Mouse (Mus musculus) kidney, adult 2 months (tissue): ENCODE results near the gene Lrrc45. TPM values are rescaled to one million over a fixed set of nuclear protein-coding genes. Genes with fewer than 3 reads are reported as not detected.
A peak's percentile ranks its signal among the peaks of the same experiment; 100 is the strongest.

Source experiments
- DNase-seq: peaks from one replicate; pipeline ENCODE4 v3.0.0; 2021
- H3K27ac ChIP-seq: fragments of 200-500 bp; 2 replicates; pipeline ENCODE4 v1.5.1; 2012; ENCODE audit warnings: low read depth, low read length, control low read depth, inconsistent platforms; ENCODE audit not compliant: insufficient read depth
- H3K27me3 ChIP-seq: fragments of 200-500 bp; replicated peaks from 2 replicates; pipeline ENCODE4 v1.6.1; 2012; ENCODE audit warnings: mild to moderate bottlenecking, moderate library complexity, low read length, inconsistent platforms; ENCODE audit not compliant: control insufficient read depth, insufficient read depth
- H3K36me3 ChIP-seq: fragments of 200-500 bp; 2 replicates; pipeline ENCODE4 v1.6.1; 2012; ENCODE audit warnings: mild to moderate bottlenecking, moderate library complexity, low read length, inconsistent platforms; ENCODE audit not compliant: control insufficient read depth, insufficient read depth
- H3K4me1 ChIP-seq: fragments of 200-500 bp; 2 replicates; pipeline ENCODE4 v1.6.1; 2011; ENCODE audit warnings: low read length; ENCODE audit not compliant: control insufficient read depth, insufficient read depth
- H3K4me3 ChIP-seq: fragments of 200-500 bp; 2 replicates; pipeline ENCODE4 v1.5.1; 2011; ENCODE audit warnings: mild to moderate bottlenecking, low read depth, low read length, control low read depth; ENCODE audit not compliant: insufficient read depth
- CTCF ChIP-seq: fragments of 200-500 bp; conservative IDR thresholded peaks from 2 replicates; pipeline ENCODE4 v1.5.1; 2011; ENCODE audit warnings: low read depth, mild to moderate bottlenecking, control low read depth, low read length, moderate library complexity, mixed read lengths; ENCODE audit not compliant: insufficient read depth, insufficient read length
- POLR2A ChIP-seq: fragments of 200-500 bp; IDR thresholded peaks from one replicate; pipeline ENCODE4 v1.6.1; 2011; ENCODE audit warnings: low read depth, low read length, control low read depth
- WGBS: fragments of 180-500 bp; shearing (Covaris S2); methylation state at CpG from one replicate; pipeline ENCODE4 v1.1.7; 2018; 5-methylcytosine and 5-hydroxymethylcytosine counted together
- polyA plus RNA-seq: library from polyadenylated mRNA; depleted of rRNA; stranded (reverse); fragments of >200 nt; gene quantifications from 2 replicates; pipeline ENCODE4 v1.2.3, GENCODE M21; 2012

Gene Lrrc45
- polyA plus RNA-seq, 1 experiment = 17.5 TPM

DNA sequence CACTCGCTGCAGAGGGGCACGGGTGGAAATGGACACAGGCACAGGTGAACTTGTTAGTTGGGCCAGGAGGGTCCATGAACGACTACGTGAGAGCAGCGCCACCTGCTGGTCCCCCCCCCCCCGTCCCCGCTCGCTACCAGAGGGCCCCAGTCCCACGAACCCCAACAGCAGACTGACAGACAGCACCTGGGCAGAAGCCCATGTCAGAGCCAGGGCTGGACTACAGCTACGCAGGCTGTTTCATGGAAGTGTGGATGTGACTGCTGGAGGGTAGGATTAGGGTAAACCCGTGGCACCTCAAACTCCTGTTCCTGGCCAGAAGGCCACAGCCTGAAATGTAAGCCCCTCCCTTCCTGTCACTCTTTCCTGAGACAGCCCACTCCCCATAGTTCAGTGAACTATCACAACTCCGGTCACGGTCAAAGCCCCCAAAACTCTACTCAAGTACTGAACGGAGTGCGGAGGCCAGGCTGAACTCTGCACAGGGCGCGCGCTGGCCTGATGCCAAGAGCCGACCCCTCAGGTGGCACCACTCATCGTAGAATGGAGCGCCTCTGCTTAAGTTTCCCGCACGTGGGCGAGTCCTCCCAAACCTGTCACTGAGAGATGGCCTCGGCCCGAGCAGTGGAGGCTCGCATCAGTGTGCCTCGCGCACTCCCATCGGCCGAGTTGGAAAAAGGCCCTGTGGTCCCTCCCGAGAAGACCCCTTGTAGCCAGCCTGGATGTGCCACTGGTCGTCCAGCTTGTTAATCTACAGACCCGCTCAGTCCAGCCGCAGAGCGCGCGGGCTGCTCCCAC lies 755 bp upstream of the Lrrc45 start:
- no peaks in the 10 kb centered on the region for H3K27me3 ChIP-seq
- peak; percentile 57 for DNase-seq
- peak overlapping the region; percentile 78 for H3K4me3 ChIP-seq
- peak overlapping the region; percentile 33; the same call in 1 of the 2 replicates for H3K27ac ChIP-seq
- no peak for TF ChIP-seq POLR2A
- peak; percentile 60 for TF ChIP-seq CTCF
- WGBS = under 1% methylated on average over 38 of the region's 38 CpGs
- H3K4me1 ChIP-seq = peaks cover 10% of the 10 kb centered on the region; the same call in 1 of the 2 replicates
- H3K36me3 ChIP-seq = no peaks in the 10 kb centered on the region

DNA sequence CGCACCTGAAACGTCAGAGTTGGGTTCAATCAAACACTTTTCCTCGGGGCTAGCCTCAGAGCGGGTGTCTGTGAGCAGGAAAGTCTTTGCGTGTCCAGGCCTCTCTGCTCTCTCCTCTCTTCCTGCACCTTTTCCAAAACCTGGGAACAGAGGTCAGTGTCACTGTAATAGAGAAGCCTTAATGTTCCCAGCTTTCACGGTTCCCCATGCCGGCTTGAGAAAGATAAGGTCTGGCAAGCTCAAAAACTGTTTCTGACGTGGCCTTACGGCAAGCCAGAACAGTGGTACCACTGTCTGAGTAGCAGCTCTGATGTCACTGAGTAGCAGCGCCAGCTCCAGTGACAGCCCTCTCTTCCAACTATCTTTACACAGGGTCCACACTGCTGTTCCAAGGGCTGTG lies 821 bp downstream of the Lrrc45 start:
- no peaks in the 10 kb centered on the region for H3K36me3 ChIP-seq
- WGBS = 46% methylated on average over 10 of the region's 10 CpGs

DNA sequence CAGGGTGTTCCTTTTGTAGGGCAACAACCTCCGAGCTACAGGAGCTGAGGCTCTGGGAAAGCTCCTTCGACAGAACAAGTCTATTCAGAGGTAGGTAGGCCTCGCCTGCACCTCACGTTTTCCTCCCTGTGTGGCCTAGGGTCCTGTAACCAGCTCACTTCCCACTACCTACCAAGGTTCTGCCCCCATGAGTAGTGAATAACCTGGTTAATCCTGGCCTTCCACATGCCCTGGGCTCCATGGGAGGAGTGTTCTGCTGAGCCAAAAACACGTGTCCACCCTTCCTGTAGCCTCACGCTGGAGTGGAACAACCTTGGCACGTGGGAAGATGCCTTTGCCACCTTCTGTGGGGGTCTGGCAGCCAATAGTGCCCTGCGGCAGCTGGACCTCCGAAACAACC lies 1.4 kb downstream of the Lrrc45 start:
- peaks cover 10% of the 10 kb centered on the region; the same call in 1 of the 2 replicates for H3K4me1 ChIP-seq
- DNase-seq = no peak
- H3K36me3 ChIP-seq = no peaks in the 10 kb centered on the region
- H3K27ac ChIP-seq = no peak overlapping the region
- 94% methylated on average over 9 of the region's 9 CpGs for WGBS
- no peak for TF ChIP-seq CTCF
- H3K4me3 ChIP-seq = no peak overlapping the region
- H3K27me3 ChIP-seq = no peaks in the 10 kb centered on the region

More for the DNA sequence above, 821 bp downstream of the Lrrc45 start:
- H3K4me3 ChIP-seq = peak overlapping the region; percentile 70
- no peaks in the 10 kb centered on the region for H3K27me3 ChIP-seq
- no peak overlapping the region for H3K27ac ChIP-seq
- H3K4me1 ChIP-seq = peaks cover 10% of the 10 kb centered on the region; the same call in 1 of the 2 replicates
- TF ChIP-seq CTCF (no peak), POLR2A (no peak)
- DNase-seq = no peak

DNA sequence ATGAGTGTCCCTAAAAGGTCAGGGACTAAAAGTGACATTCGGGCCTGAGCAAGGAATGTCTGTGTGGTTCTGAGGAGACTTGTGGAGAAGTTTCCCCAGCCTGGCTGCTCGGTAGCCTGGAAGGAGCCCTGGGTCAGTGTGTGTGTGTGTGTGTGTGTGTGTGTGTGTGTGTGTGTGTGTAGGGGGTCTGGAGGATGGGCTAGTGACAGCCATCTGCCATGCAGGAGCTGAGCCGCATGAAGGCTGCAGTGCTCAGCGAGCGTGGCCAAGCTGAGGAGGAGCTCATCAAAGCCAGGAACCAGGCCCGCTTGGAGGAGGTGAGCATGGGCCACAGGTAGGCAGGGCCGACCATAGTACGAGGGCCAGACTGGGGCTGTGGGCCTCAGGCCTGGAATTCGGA lies 5.5 kb downstream of the Lrrc45 start:
- H3K36me3 ChIP-seq = no peaks in the 10 kb centered on the region
- WGBS = 90% methylated on average over 9 of the region's 9 CpGs
- no peaks in the 10 kb centered on the region for H3K27me3 ChIP-seq
- peaks cover 15% of the 10 kb centered on the region; the same call in 1 of the 2 replicates for H3K4me1 ChIP-seq
- H3K27ac ChIP-seq = no peak overlapping the region
- H3K4me3 ChIP-seq = no peak overlapping the region
- TF ChIP-seq POLR2A = no peak
- no peak for TF ChIP-seq CTCF
- no peak for DNase-seq

DNA sequence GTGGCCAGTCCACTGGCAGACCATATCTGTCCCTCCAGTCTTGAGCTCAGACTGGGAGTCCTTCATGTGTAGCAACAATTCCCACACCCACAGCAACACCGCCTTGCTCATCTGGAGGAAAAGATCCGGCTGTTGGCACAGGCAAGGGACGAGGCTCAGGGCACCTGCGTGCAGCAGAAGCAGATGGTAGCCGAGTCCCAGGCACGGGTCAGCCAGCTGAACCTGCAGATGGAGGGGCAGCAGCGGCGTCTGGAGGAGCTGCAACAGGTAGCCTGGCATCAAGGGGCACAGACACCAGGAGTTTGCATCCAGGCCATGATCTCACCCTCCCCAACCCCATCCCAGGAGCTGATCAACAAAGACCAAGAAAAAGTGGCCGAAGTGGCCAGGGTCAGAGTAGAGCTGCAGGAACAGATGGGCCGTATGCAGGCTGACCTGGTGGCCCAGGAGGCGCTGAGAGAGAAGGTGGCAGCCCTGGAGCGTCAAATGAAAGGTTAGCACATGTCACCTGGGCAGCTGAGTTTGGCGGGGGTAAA lies 6.2 kb downstream of the Lrrc45 start:
- Histone ChIP-seq H3K27me3 (no peaks in the 10 kb centered on the region), H3K27ac (no peak overlapping the region), H3K36me3 (no peaks in the 10 kb centered on the region), H3K4me1 (peaks cover 11% of the 10 kb centered on the region; the same call in 1 of the 2 replicates), H3K4me3 (no peak overlapping the region)
- WGBS = 89% methylated on average over 13 of the region's 13 CpGs
- no peak for DNase-seq
- no peak for TF ChIP-seq CTCF
- no peak for TF ChIP-seq POLR2A

DNA sequence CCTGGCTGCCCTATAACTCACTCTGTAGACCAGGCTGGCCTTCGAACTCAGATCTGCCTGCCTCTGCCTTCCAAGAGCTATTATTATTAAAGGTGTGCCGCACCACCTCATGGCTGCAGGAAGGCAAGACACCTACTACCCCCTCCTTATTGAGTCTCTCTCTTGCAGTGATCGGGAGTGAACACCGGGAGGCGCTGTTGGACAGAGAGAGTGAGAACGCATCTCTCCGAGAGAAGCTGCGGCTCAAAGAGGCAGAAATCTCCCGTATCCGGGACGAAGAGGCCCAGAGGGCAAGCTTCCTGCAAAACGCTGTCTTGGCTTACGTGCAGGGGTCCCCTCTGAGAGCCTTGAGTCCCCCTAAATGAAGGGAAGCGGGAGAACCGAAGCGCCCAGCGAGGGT lies 6.7 kb downstream of the Lrrc45 start:
- DNase-seq = peak; percentile 90
- Histone ChIP-seq H3K4me1 (peaks cover 11% of the 10 kb centered on the region; the same call in 1 of the 2 replicates), H3K4me3 (no peak overlapping the region), H3K36me3 (no peaks in the 10 kb centered on the region), H3K27me3 (no peaks in the 10 kb centered on the region), H3K27ac (no peak overlapping the region)
- TF ChIP-seq POLR2A = no peak
- TF ChIP-seq CTCF = peak; percentile 98
- WGBS = 10% methylated on average over 17 of the region's 17 CpGs
